9 mouse cellular contexts compared by ENCODE assay signal in genomic region chr1:44229044-44229443, GRCm38 (mm10). TPM values are rescaled to one million over a fixed set of nuclear protein-coding genes. Genes with fewer than 3 reads are reported as not detected.
DNase-seq lines count a peak whose midpoint lies in the region; ATAC-seq lines count a peak whose summit lies in the region.
"Had no signal": no experiment of that assay in that cellular context is flagged by ENCODE, and none has a peak within 500 bp of the region (broad histone marks: within the 10 kb centered on the region; RNA-seq: fewer than 3 reads in every experiment).

No protein-coding gene starts in this region.

- H3K4me2 ChIP-seq in neural tube, embryonic 14.5 days (ENCODE audit: low read depth, low read length) = no peak overlapping the region
- H3K4me2 ChIP-seq: liver, embryonic 15.5 days had no signal

- no peaks in the 10 kb centered on the region for H3K27me3 ChIP-seq in neural tube, embryonic 14.5 days (ENCODE audit: control insufficient read depth, insufficient read depth, low read length)
- H3K27me3 ChIP-seq: liver, embryonic 15.5 days had no signal

- 65% methylated on average over 2 of the region's 2 CpGs for whole genome bisulfite sequencing in neural tube, embryonic 14.5 days

- DNase-seq in adrenal gland, adult 2 months = peak; percentile 55
- no peak for DNase-seq in adrenal gland, postnatal 4 days (ENCODE audit: low spot score in 2 of 2)
- DNase-seq in 3T3-L1 (ENCODE audit: low read depth, low spot score) = peak; percentile 85
- peak; percentile 64 for DNase-seq in embryo, embryonic 10 days (ENCODE audit: low spot score)
- peak; percentile 22 for DNase-seq in heart, postnatal 36 days
- DNase-seq in layer of hippocampus, adult 9-11 months = peak; percentile 20
- no peak for DNase-seq in spleen, postnatal 10 days (ENCODE audit: low spot score in 2 of 2)

- H3K4me3 ChIP-seq in neural tube, embryonic 14.5 days (ENCODE audit: low read depth, low read length) = no peak overlapping the region
- H3K4me3 ChIP-seq: liver, embryonic 15.5 days had no signal

- H3K4me1 ChIP-seq in neural tube, embryonic 14.5 days (ENCODE audit: control insufficient read depth, insufficient read depth, low read length) = no peaks in the 10 kb centered on the region
- H3K4me1 ChIP-seq: liver, embryonic 15.5 days had no signal

- no peak overlapping the region for H3K27ac ChIP-seq in neural tube, embryonic 14.5 days (ENCODE audit: low read depth, low read length)
- H3K27ac ChIP-seq: liver, embryonic 15.5 days had no signal

- H3K9ac ChIP-seq in neural tube, embryonic 14.5 days (replicated peaks; ENCODE audit: low read depth, low read length) = no peak overlapping the region
- H3K9ac ChIP-seq: liver, embryonic 15.5 days had no signal

- H3K9me3 ChIP-seq in neural tube, embryonic 14.5 days (ENCODE audit: control insufficient read depth, low read length) = no peaks in the 10 kb centered on the region
- H3K9me3 ChIP-seq: liver, embryonic 15.5 days had no signal

- intact Hi-C loops in heart, postnatal 36 days (cut with DNase I) = loop anchor here (2.0 to 5.0 kb wide), 3 partner anchors 512 to 1538 kb away; no protein-coding TSS in a partner anchor

- ATAC-seq in neural tube, embryonic 14.5 days (ENCODE audit: low read depth) = peak; percentile 79; the same call in 1 of the 2 replicates

- H3K36me3 ChIP-seq in neural tube, embryonic 14.5 days (ENCODE audit: control insufficient read depth, insufficient read depth, low read length) = no peaks in the 10 kb centered on the region
- H3K36me3 ChIP-seq: liver, embryonic 15.5 days had no signal

RNA-seq across cellular contexts. Expression of gene Mettl21e, which starts 10.3 kb away (rescaled TPM):
- not detected for total RNA-seq in adrenal gland, adult 2 months (2021)
- polyA plus RNA-seq in adrenal gland, adult 2 months (2012; rRNA removed) = not detected in 2 replicates
- under 1 TPM; 0.14 to 0.34 TPM for total RNA-seq in adrenal gland, postnatal 4 days (2021)
- total RNA-seq in heart, postnatal 36 days (2021) = under 1 TPM in 1 of 2 experiments, not detected in 1; 0.14 TPM
- polyA plus RNA-seq in neural tube, embryonic 14.5 days (2014; fragmentation: Nextera tagmentation; extraction: Ambion mirVana) = not detected in 2 replicates

Comparison
In these comparisons a context has a peak if more than half of its experiments do, and no peak if none do; other contexts are left out.
1. DNase-seq: peak in adrenal gland, adult 2 months (single experiment), 3T3-L1 (single experiment), embryo, embryonic 10 days (single experiment), heart, postnatal 36 days (2 of 2) and layer of hippocampus, adult 9-11 months (single experiment); none in adrenal gland, postnatal 4 days (0 of 2) and spleen, postnatal 10 days (0 of 2).